In genomic region chr1:86359798-86360179, GRCm38 (mm10) we compare ENCODE assay signal across 8 mouse cellular contexts. TPM values are rescaled to one million over a fixed set of nuclear protein-coding genes. Genes with fewer than 3 reads are reported as not detected.
DNase-seq lines count a peak whose midpoint lies in the region; ATAC-seq and TF ChIP-seq lines count a peak whose summit lies in the region.

No protein-coding gene starts in this region.

- no peaks in the 10 kb centered on the region for H3K27me3 ChIP-seq in kidney, adult 2 months (replicated peaks; ENCODE audit: control insufficient read depth, insufficient read depth, low read length)
- no peaks in the 10 kb centered on the region for H3K27me3 ChIP-seq in hindbrain, embryonic 12.5 days
- H3K27me3 ChIP-seq in megakaryocyte, embryonic 14.5 days (replicated peaks), result no peaks in the 10 kb centered on the region

- H3K4me3 ChIP-seq in kidney, adult 2 months (ENCODE audit: insufficient read depth, low read depth, low read length), result peak overlapping the region; percentile 70
- peak overlapping the region; percentile 89 for H3K4me3 ChIP-seq in hindbrain, embryonic 12.5 days
- peak overlapping the region; percentile 98 for H3K4me3 ChIP-seq in megakaryocyte, embryonic 14.5 days (replicated peaks)

- H3K9me3 ChIP-seq in hindbrain, embryonic 12.5 days (replicated peaks), result no peaks in the 10 kb centered on the region
- H3K9me3 ChIP-seq in megakaryocyte, embryonic 14.5 days, result no peaks in the 10 kb centered on the region

- under 1% methylated on average over 26 of the region's 26 CpGs for WGBS in kidney, adult 2 months
- WGBS in hindbrain, embryonic 12.5 days, result under 1% methylated on average over 26 of the region's 26 CpGs

- no peak for TF ChIP-seq CTCF in kidney, adult 2 months (conservative IDR thresholded peaks at IDR 0.05; ENCODE audit: insufficient read depth, insufficient read length, low read depth, low read length)

- no peak for ATAC-seq in hindbrain, embryonic 12.5 days (ENCODE audit: low FRiP score)

- H3K9ac ChIP-seq in hindbrain, embryonic 12.5 days, result peak overlapping the region; percentile 87

- no peak for DNase-seq in kidney, adult 2 months
- no peak for DNase-seq in kidney, adult 18-20 months
- peak; percentile 83 for DNase-seq in R1 (ENCODE audit: low read depth, low spot score)
- DNase-seq in frontal cortex, postnatal 25 days (ENCODE audit: low spot score in 2 of 2), result no peak
- DNase-seq in right cerebral cortex, adult 18-20 months, result no peak
- DNase-seq in gastrocnemius, postnatal 10 days, result no peak

- H3K36me3 ChIP-seq in kidney, adult 2 months (ENCODE audit: control insufficient read depth, insufficient read depth, low read length), result peaks cover 10% of the 10 kb centered on the region
- H3K36me3 ChIP-seq in hindbrain, embryonic 12.5 days, result peaks cover 25% of the 10 kb centered on the region
- peaks cover 32% of the 10 kb centered on the region for H3K36me3 ChIP-seq in megakaryocyte, embryonic 14.5 days (replicated peaks; ENCODE audit: low read length)

- H3K4me1 ChIP-seq in kidney, adult 2 months (ENCODE audit: control insufficient read depth, insufficient read depth, low read length), result peaks cover 3% of the 10 kb centered on the region; the same call in 1 of the 2 replicates
- H3K4me1 ChIP-seq in hindbrain, embryonic 12.5 days, result peaks cover 21% of the 10 kb centered on the region
- peaks cover 72% of the 10 kb centered on the region for H3K4me1 ChIP-seq in megakaryocyte, embryonic 14.5 days

- peak overlapping the region; percentile 14; the same call in 1 of the 2 replicates for H3K27ac ChIP-seq in kidney, adult 2 months (ENCODE audit: insufficient read depth, low read depth, low read length)
- H3K27ac ChIP-seq in hindbrain, embryonic 12.5 days, result peak overlapping the region; percentile 98

- H3K4me2 ChIP-seq in hindbrain, embryonic 12.5 days (replicated peaks), result peak overlapping the region; percentile 92

- no peak for TF ChIP-seq POLR2A in kidney, adult 2 months (IDR thresholded peaks at IDR 0.05; ENCODE audit: low read depth, low read length)

RNA-seq across cellular contexts. Expression of gene Ncl, which starts 0.6 kb away (rescaled TPM):
- 7.2 and 10.4 TPM in 2 replicates for polyA plus RNA-seq in kidney, adult 2 months (2012; rRNA removed)
- 345 and 366 TPM in 2 replicates for polyA plus RNA-seq in hindbrain, embryonic 12.5 days (2016; fragmentation: Nextera tagmentation; extraction: Ambion mirVana)
- 70.4 and 932 TPM in 2 replicates for polyA plus RNA-seq in megakaryocyte, embryonic 14.5 days (2012; ENCODE audit: insufficient read depth, low replicate concordance)
- 100 to 1,000 TPM; 143 to 165 TPM for total RNA-seq in gastrocnemius, postnatal 10 days (2021)

RNA-seq across cellular contexts. Expression of gene B3gnt7, which starts 57.2 kb away (rescaled TPM):
- 9.6 and 10.8 TPM in 2 replicates for polyA plus RNA-seq in kidney, adult 2 months (2012; rRNA removed)
- polyA plus RNA-seq in hindbrain, embryonic 12.5 days (2016; fragmentation: Nextera tagmentation; extraction: Ambion mirVana), result 4.0 and 4.5 TPM in 2 replicates
- 3.7 and 8.8 TPM in 2 replicates for polyA plus RNA-seq in megakaryocyte, embryonic 14.5 days (2012; ENCODE audit: insufficient read depth, low replicate concordance)
- under 1 TPM; 0.09 to 0.29 TPM for total RNA-seq in gastrocnemius, postnatal 10 days (2021)
